Mouse (Mus musculus) ES-CJ7 (cell line): ENCODE measurements at regions not wholly inside any gene's neighbourhood (a gene's known extent, or its start where the extent isn't known, plus 50 kb on each side); places are given as distances from the start of the nearest gene placed in this dataset.

Source experiments
- DNase-seq: peaks from one replicate; pipeline ENCODE4 v3.0.0; 2011; ENCODE audit warnings: low read depth, low spot score

GRCm38 (mm10) chr13:28408868-28409608, 151.7 kb downstream of the Gm11361 start:
- DNase-seq = no peak

GRCm38 (mm10) chr13:28400459-28400858, 143.1 kb downstream of the Gm11361 start:
- no peak for DNase-seq
